Mouse (Mus musculus): ENCODE measurements around the gene Fgf14.
"Not testable (repeated sequence)": the region's sequence is repeated elsewhere in the genome, so short reads cannot be mapped to it uniquely, and the experiment has no call there.

Gene Fgf14

GRCm38 (mm10) chr14:124191913-124192814, 484.8 kb downstream of the Fgf14 start:
- peak; percentile 2 for DNase-seq (ENCODE audit: low spot score)

GRCm38 (mm10) chr14:124180265-124180664, 496.7 kb downstream of the Fgf14 start:
- DNase-seq (ENCODE audit: low spot score): no peak

- DNase-seq (ENCODE audit: low spot score): no peak
Observed at GRCm38 (mm10) chr14:124174111-124174510, 502.8 kb downstream of the Fgf14 start.

- DNase-seq (ENCODE audit: low spot score): no peak
Observed at GRCm38 (mm10) chr14:124163618-124164185, 513.2 kb downstream of the Fgf14 start.

- DNase-seq (ENCODE audit: low spot score): no peak
Observed at GRCm38 (mm10) chr14:124147378-124147777, 529.5 kb downstream of the Fgf14 start.

GRCm38 (mm10) chr14:124107205-124107873, 569.6 kb downstream of the Fgf14 start:
- no peak for DNase-seq (ENCODE audit: low spot score)

GRCm38 (mm10) chr14:124083126-124083525, 593.8 kb downstream of the Fgf14 start:
- no peak for DNase-seq (ENCODE audit: low spot score)

GRCm38 (mm10) chr14:124044016-124044415, 632.9 kb downstream of the Fgf14 start:
- no peak for DNase-seq (ENCODE audit: low spot score)

- no peak for DNase-seq (ENCODE audit: low spot score)
Observed at GRCm38 (mm10) chr14:124040651-124041050, 636.3 kb downstream of the Fgf14 start.

- no peak for DNase-seq (ENCODE audit: low spot score)
Observed at GRCm38 (mm10) chr14:124037434-124037833, 639.5 kb downstream of the Fgf14 start.

- no peak for DNase-seq (ENCODE audit: low spot score)
Observed at GRCm38 (mm10) chr14:124036575-124037205, 640.2 kb downstream of the Fgf14 start.

GRCm38 (mm10) chr14:124033302-124033701, 643.6 kb downstream of the Fgf14 start:
- not testable (repeated sequence) for DNase-seq (ENCODE audit: low spot score)

- no peak for DNase-seq (ENCODE audit: low spot score)
Observed at GRCm38 (mm10) chr14:124027886-124028670, 648.8 kb downstream of the Fgf14 start.

- no peak for DNase-seq (ENCODE audit: low spot score)
Observed at GRCm38 (mm10) chr14:123990591-123991195, 686.2 kb downstream of the Fgf14 start.

- DNase-seq (ENCODE audit: low spot score): no peak
Observed at GRCm38 (mm10) chr14:123967996-123968395, 708.9 kb downstream of the Fgf14 start.

- no peak for DNase-seq (ENCODE audit: low spot score)
Observed at GRCm38 (mm10) chr14:123966531-123966930, 710.4 kb downstream of the Fgf14 start.

Data from ovary, postnatal 10 days (tissue).